Mouse (Mus musculus): ENCODE data around the gene Gm15130. TPM values are rescaled to one million over a fixed set of nuclear protein-coding genes. Genes with fewer than 3 reads are reported as not detected.

Gm15130 gene
- polyA plus RNA-seq (2016; fragmentation: Nextera tagmentation; extraction: Ambion mirVana), result not detected in 2 replicates

DNA sequence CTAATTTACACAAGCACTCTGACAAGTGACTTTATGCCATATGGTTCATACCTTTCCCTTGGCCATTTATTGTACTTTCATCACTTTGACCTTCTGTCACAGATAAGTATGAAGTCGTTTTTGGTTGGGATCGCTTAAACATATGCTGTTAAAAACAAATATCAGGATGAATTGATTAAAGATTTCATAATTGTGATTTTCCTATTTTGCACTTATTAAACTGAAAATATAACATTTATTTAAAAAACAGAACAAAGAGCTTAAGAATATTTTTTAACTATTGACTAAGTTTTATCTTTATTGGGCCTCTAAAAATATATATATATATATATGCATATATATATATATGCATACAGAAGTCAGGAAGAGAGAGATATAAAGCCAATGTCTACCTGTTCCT is at the start of gene Gm15130:
Gene Gm15130 (minus strand): TSS at position 101 of the 400 bp plus-strand sequence.
- no peak for ATAC-seq (ENCODE audit: low FRiP score, low read depth)
- Histone ChIP-seq H3K9me3 (no peaks in the 10 kb centered on the region), H3K27ac (no peak within 1 kb of the TSS), H3K4me1 (no peaks in the 10 kb centered on the region), H3K9ac (no peak within 1 kb of the TSS), H3K4me3 (no peak within 1 kb of the TSS), H3K36me3 (no peaks in the 10 kb centered on the region), H3K4me2 (replicated peaks) (no peak within 1 kb of the TSS), H3K27me3 (replicated peaks) (no peaks in the 10 kb centered on the region)
- WGBS, result 81% methylated on average over 2 of the region's 2 CpGs

DNA sequence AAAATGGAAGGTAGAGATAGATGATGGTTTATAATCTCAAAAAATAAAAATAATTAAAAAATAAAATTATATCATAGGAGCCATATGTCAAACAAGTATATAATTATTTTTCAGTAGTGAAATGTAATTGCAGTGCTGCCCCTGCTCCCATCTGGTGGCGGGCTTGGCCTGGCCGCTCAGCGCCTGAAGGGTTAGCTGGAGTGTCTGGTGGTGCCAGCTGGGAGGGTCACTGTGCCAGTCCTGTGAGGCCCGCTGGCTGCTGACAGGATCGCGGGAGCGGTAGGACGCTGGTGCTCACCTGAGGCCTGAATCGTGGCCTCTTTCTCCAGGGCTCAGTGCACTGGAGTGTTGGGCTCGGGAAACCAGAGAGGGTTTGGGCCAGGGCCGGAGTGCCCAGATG is 29.3 kb upstream of the Gm15130 start:
- Histone ChIP-seq H3K4me1 (no peaks in the 10 kb centered on the region), H3K9me3 (no peaks in the 10 kb centered on the region), H3K27ac (no peak overlapping the region), H3K4me3 (no peak overlapping the region), H3K9ac (no peak overlapping the region), H3K27me3 (replicated peaks) (no peaks in the 10 kb centered on the region), H3K36me3 (no peaks in the 10 kb centered on the region), H3K4me2 (replicated peaks) (no peak overlapping the region)
- 95% methylated on average over 11 of the region's 11 CpGs for WGBS
- no peak for ATAC-seq (ENCODE audit: low FRiP score, low read depth)

DNA sequence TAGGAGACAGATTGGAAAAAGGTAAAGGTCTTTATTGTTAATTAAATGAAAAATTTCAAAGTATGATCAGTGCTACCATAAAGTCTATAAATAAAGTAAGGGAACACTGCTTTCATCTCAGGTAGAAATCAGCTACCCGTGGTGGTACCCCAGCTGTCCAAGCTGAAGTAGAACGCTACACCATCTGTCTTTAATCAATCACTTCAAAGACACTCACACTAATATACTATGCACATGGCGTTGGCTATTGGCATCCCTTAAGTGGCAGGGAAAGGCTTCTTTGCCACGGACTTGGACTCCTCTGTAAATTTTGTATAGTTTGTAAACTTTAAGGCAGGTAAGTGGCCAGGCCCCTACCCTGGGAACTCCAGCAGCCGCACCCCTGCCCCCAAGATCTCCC is 17.0 kb downstream of the Gm15130 start:
- Histone ChIP-seq H3K4me2 (replicated peaks) (no peak overlapping the region), H3K4me3 (no peak overlapping the region), H3K9ac (no peak overlapping the region), H3K27me3 (replicated peaks) (no peaks in the 10 kb centered on the region), H3K36me3 (no peaks in the 10 kb centered on the region), H3K9me3 (no peaks in the 10 kb centered on the region), H3K4me1 (no peaks in the 10 kb centered on the region), H3K27ac (no peak overlapping the region)
- no peak for ATAC-seq (ENCODE audit: low FRiP score, low read depth)
- WGBS, result 65% methylated on average over 5 of the region's 5 CpGs

DNA sequence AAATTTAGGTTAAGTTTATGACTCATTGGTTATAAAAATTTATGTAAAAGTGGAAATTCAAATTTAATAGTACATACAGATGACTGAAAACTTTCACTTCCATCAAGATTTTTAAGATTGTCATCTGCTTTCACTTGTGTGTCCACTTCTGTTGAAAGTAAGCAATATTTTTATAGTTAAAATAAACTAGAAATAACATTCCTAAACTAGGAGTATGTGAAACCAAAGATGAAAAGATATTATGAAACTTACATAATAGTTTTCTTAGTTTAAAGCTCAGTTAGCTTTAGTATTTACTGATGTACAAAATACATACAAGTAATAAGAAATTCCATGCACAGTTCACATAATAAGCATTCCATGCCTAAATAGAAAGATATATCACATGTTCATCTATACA is 46.9 kb downstream of the Gm15130 start, which contains the start of gene Gm13941:
Gene Gm13941 (minus strand): TSS at position 101 of the 400 bp plus-strand sequence.
- Histone ChIP-seq H3K4me1 (no peaks in the 10 kb centered on the region), H3K36me3 (no peaks in the 10 kb centered on the region), H3K4me3 (no peak within 1 kb of the TSS), H3K4me2 (replicated peaks) (no peak within 1 kb of the TSS), H3K27me3 (replicated peaks) (no peaks in the 10 kb centered on the region), H3K9me3 (no peaks in the 10 kb centered on the region), H3K27ac (no peak within 1 kb of the TSS), H3K9ac (no peak within 1 kb of the TSS)
- ATAC-seq (ENCODE audit: low FRiP score, low read depth), result no peak

Other genes starting within 250 kb of the Gm15130 start
- gene Ano3, start 202.0 kb downstream of the Gm15130 start, polyA plus RNA-seq (2016; fragmentation: Nextera tagmentation; extraction: Ambion mirVana), result 0.37 and 0.96 TPM in 2 replicates
- gene Gm13941, start 47.0 kb downstream of the Gm15130 start, polyA plus RNA-seq (2016; fragmentation: Nextera tagmentation; extraction: Ambion mirVana), result not detected in 2 replicates
- gene 4930430A15Rik, start 76.7 kb upstream of the Gm15130 start, polyA plus RNA-seq (2016; fragmentation: Nextera tagmentation; extraction: Ambion mirVana), result not detected in 2 replicates
- not detected in 2 replicates for gene Olfr1275, start 82.3 kb upstream of the Gm15130 start, polyA plus RNA-seq (2016; fragmentation: Nextera tagmentation; extraction: Ambion mirVana)
- not detected in 2 replicates for gene Olfr1276, start 101.6 kb upstream of the Gm15130 start, polyA plus RNA-seq (2016; fragmentation: Nextera tagmentation; extraction: Ambion mirVana)
- not detected in 2 replicates for gene Olfr1277, start 121.2 kb upstream of the Gm15130 start, polyA plus RNA-seq (2016; fragmentation: Nextera tagmentation; extraction: Ambion mirVana)
- gene Olfr1278, start 137.2 kb upstream of the Gm15130 start, polyA plus RNA-seq (2016; fragmentation: Nextera tagmentation; extraction: Ambion mirVana), result not detected in 2 replicates
- gene Olfr1279, start 147.7 kb upstream of the Gm15130 start, polyA plus RNA-seq (2016; fragmentation: Nextera tagmentation; extraction: Ambion mirVana), result not detected in 2 replicates
- gene Olfr1280, start 161.1 kb upstream of the Gm15130 start, polyA plus RNA-seq (2016; fragmentation: Nextera tagmentation; extraction: Ambion mirVana), result not detected in 2 replicates
- gene Olfr1281, start 173.6 kb upstream of the Gm15130 start, polyA plus RNA-seq (2016; fragmentation: Nextera tagmentation; extraction: Ambion mirVana), result not detected in 2 replicates
- gene Olfr1282, start 183.1 kb upstream of the Gm15130 start, polyA plus RNA-seq (2016; fragmentation: Nextera tagmentation; extraction: Ambion mirVana), result not detected in 2 replicates
- not detected in 2 replicates for gene Olfr1283, start 213.9 kb upstream of the Gm15130 start, polyA plus RNA-seq (2016; fragmentation: Nextera tagmentation; extraction: Ambion mirVana)
- not detected in 2 replicates for gene Olfr1284, start 222.6 kb upstream of the Gm15130 start, polyA plus RNA-seq (2016; fragmentation: Nextera tagmentation; extraction: Ambion mirVana)